8 mouse cellular contexts compared by ENCODE assay signal in genomic region chr12:36041703-36042347, GRCm38 (mm10). TPM values are rescaled to one million over a fixed set of nuclear protein-coding genes. Genes with fewer than 3 reads are reported as not detected.
DNase-seq lines count a peak whose midpoint lies in the region; ATAC-seq lines count a peak whose summit lies in the region.

No protein-coding gene starts in this region.

- peaks cover 15% of the 10 kb centered on the region for H3K4me1 ChIP-seq in hindbrain, embryonic 15.5 days (replicated peaks)

- peak; percentile 51 to 54 for DNase-seq in left cerebral cortex, adult 18-20 months (ENCODE audit: low spot score in 2 of 2)
- no peak for DNase-seq in left cerebral cortex, adult 11 months (ENCODE audit: low spot score)
- peak; percentile 84 to 86 for DNase-seq in cerebellum, postnatal 25 days
- DNase-seq in frontal cortex, postnatal 25 days (ENCODE audit: low spot score in 2 of 2) = peak; percentile 35 to 37
- peak; percentile 38 to 50 for DNase-seq in left cerebral cortex, postnatal 14 days (ENCODE audit: low spot score in 2 of 2)
- peak; percentile 63 for DNase-seq in mesoderm, embryonic 11.5 days (ENCODE audit: low read depth, low spot score)
- DNase-seq in right cerebral cortex, postnatal 4 days = peak; percentile 59

- under 1% methylated on average over 50 of the region's 50 CpGs for WGBS in hindbrain, embryonic 15.5 days

- intact Hi-C loops in left cerebral cortex, postnatal 14 days (cut with DNase I) = loop anchor here (2.0 to 10.0 kb wide), 4 partner anchors 45 to 145 kb away; partner anchors contain the start of genes Ankmy2 and Bzw2

- H3K27ac ChIP-seq in hindbrain, embryonic 15.5 days (replicated peaks) = peak overlapping the region; percentile 96

- H3K4me2 ChIP-seq in hindbrain, embryonic 15.5 days = peak overlapping the region; percentile 69

- no peaks in the 10 kb centered on the region for H3K36me3 ChIP-seq in hindbrain, embryonic 15.5 days

- ATAC-seq in hindbrain, embryonic 15.5 days (ENCODE audit: low FRiP score, low read depth) = peak; percentile 87

- peak overlapping the region; percentile 99 for H3K9ac ChIP-seq in hindbrain, embryonic 15.5 days

- no peaks in the 10 kb centered on the region for H3K27me3 ChIP-seq in hindbrain, embryonic 15.5 days

- H3K9me3 ChIP-seq in hindbrain, embryonic 15.5 days = no peaks in the 10 kb centered on the region

- H3K4me3 ChIP-seq in hindbrain, embryonic 15.5 days = peak overlapping the region; percentile 87

RNA-seq across cellular contexts. Expression of gene Tspan13, which starts 0.5 kb away (rescaled TPM):
- total RNA-seq in left cerebral cortex, adult 18-20 months (2021) = 100 to 1,000 TPM; 201 to 208 TPM
- polyA plus RNA-seq in hindbrain, embryonic 15.5 days (2015; fragmentation: Nextera tagmentation; extraction: Ambion mirVana) = 406 and 422 TPM in 2 replicates
- 100 to 1,000 TPM; 221 to 230 TPM for total RNA-seq in left cerebral cortex, postnatal 14 days (2021)

RNA-seq across cellular contexts. Expression of gene Agr2, which starts 49.1 kb away (rescaled TPM):
- total RNA-seq in left cerebral cortex, adult 18-20 months (2021) = not detected
- polyA plus RNA-seq in hindbrain, embryonic 15.5 days (2015; fragmentation: Nextera tagmentation; extraction: Ambion mirVana) = 0.53 and 0.98 TPM in 2 replicates
- total RNA-seq in left cerebral cortex, postnatal 14 days (2021) = not detected
